Mouse (Mus musculus) bone marrow, adult 2 months (tissue): ENCODE measurements at regions not wholly inside any gene's neighbourhood (a gene's known extent, or its start where the extent isn't known, plus 50 kb on each side); places are given as distances from the start of the nearest gene placed in this dataset.

Source experiments
- H3K27ac ChIP-seq: fragments of 200-500 bp; 2 replicates; pipeline ENCODE4 v1.5.1; 2012; ENCODE audit warnings: low read depth, mild to moderate bottlenecking, control low read depth, inconsistent platforms, low read length; ENCODE audit not compliant: control insufficient read depth, poor library complexity, insufficient read depth
- H3K4me1 ChIP-seq: fragments of 200-500 bp; 2 replicates; pipeline ENCODE4 v1.6.1; 2011; ENCODE audit warnings: low read length; ENCODE audit not compliant: control insufficient read depth, insufficient read depth
- H3K4me3 ChIP-seq: fragments of 200-500 bp; replicated peaks from 2 replicates; pipeline ENCODE3; 2011; ENCODE audit warnings: mild to moderate bottlenecking, low read depth, low read length, control low read depth; ENCODE audit not compliant: control insufficient read depth
- CTCF ChIP-seq: fragments of 200-500 bp; IDR thresholded peaks from 2 replicates; pipeline ENCODE4 v1.5.1; 2011; ENCODE audit warnings: low read length, control low read depth; ENCODE audit not compliant: control insufficient read depth, insufficient read depth
- POLR2A ChIP-seq: fragments of 200-500 bp; IDR thresholded peaks from 2 replicates; pipeline ENCODE4 v1.6.1; 2011; ENCODE audit warnings: low read depth, mild to moderate bottlenecking, control low read depth, low read length, borderline replicate concordance; ENCODE audit not compliant: control insufficient read depth
- WGBS: fragments of 180-500 bp; shearing (Covaris S2); methylation state at CpG from one replicate; pipeline ENCODE4 v1.1.7; 2018; 5-methylcytosine and 5-hydroxymethylcytosine counted together

- TF ChIP-seq POLR2A (no peak), CTCF (no peak)
- Histone ChIP-seq H3K4me1 (no peaks in the 10 kb centered on the region), H3K27ac (no peak overlapping the region), H3K4me3 (no peak overlapping the region)
Measured at GRCm38 (mm10) chr3:35360515-35360914, 393.4 kb upstream of the Atp11b start.

DNA sequence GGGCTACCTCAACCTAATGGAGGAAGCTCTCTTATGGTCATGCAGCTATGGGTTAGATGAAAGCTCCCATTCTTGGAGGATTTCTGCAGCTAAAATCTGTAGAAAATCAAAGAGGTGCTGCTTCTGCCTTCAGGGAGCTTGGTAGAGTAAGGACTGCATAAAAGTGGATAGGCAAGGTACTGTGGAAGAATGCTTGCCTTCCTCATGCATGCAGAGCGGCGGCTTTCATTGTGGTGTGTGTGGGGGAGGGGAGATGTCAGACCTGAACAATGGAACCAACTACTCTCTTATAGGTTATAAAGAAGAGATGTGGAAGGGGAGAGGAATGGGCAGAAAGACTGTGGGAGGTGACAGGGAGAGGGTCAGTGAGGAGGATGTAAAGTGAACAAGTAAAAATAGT lies 392.8 kb upstream of the Atp11b start:
- Histone ChIP-seq H3K27ac (no peak overlapping the region), H3K4me3 (no peak overlapping the region), H3K4me1 (no peaks in the 10 kb centered on the region)
- no peak for TF ChIP-seq POLR2A
- no peak for TF ChIP-seq CTCF
- 79% methylated on average over 2 of the region's 2 CpGs for WGBS

DNA sequence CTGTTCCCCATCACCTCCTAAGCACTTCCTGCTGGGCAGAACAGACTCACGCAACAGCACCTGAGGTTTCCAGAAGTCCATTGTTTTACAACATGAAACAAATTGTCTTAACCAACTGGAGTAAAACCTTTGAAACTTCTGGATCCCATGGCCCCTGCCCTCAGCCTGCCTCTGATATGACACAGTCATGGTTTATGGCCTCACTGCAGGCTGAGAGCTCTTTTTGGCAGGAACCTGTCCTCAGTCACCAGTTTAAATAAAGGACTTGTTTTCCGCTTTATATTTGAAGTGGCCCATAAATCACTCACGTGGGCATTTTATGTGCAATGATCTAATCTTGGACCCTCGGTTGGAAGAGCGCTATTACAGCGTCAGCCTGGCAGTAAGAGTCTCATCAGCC lies 388.5 kb upstream of the Atp11b start:
- H3K4me1 ChIP-seq: no peaks in the 10 kb centered on the region
- H3K27ac ChIP-seq: no peak overlapping the region
- H3K4me3 ChIP-seq: no peak overlapping the region
- no peak for TF ChIP-seq CTCF
- no peak for TF ChIP-seq POLR2A
- 67% methylated on average over 6 of the region's 6 CpGs for WGBS

- H3K27ac ChIP-seq: no peak overlapping the region
- no peak overlapping the region for H3K4me3 ChIP-seq
- TF ChIP-seq CTCF (no peak), POLR2A (no peak)
- 74% methylated on average over 1 of the region's 1 CpGs for WGBS
- H3K4me1 ChIP-seq: no peaks in the 10 kb centered on the region
Measured at GRCm38 (mm10) chr3:35372276-35372675, 381.6 kb upstream of the Atp11b start.

DNA sequence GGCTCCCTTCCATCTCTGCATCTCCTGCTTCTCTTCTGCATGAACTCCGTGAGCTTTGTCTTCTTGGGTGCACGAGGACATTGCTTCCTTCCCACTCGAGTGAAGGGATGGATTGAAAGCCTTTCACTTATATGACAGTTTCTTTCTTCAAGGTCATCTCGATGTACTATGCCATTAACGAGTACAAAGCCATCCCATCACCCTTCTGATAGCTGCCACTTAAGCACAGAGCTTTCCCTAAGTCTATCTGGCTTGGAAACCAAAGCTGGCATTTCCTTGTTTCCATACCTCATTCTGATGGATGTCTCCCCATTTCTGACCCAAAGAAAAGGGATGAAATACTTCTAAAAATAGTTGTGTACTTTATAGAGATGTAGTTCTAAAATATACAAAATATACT lies 366.5 kb upstream of the Atp11b start:
- no peak overlapping the region for H3K4me3 ChIP-seq
- H3K27ac ChIP-seq: no peak overlapping the region
- TF ChIP-seq POLR2A (no peak), CTCF (no peak)
- WGBS: 66% methylated on average over 5 of the region's 5 CpGs
- H3K4me1 ChIP-seq: no peaks in the 10 kb centered on the region

- no peaks in the 10 kb centered on the region for H3K4me1 ChIP-seq
- H3K27ac ChIP-seq: no peak overlapping the region
- TF ChIP-seq CTCF (no peak), POLR2A (no peak)
- 93% methylated on average over 2 of the region's 2 CpGs for WGBS
- no peak overlapping the region for H3K4me3 ChIP-seq
Measured at GRCm38 (mm10) chr3:35392657-35393056, 361.2 kb upstream of the Atp11b start.

DNA sequence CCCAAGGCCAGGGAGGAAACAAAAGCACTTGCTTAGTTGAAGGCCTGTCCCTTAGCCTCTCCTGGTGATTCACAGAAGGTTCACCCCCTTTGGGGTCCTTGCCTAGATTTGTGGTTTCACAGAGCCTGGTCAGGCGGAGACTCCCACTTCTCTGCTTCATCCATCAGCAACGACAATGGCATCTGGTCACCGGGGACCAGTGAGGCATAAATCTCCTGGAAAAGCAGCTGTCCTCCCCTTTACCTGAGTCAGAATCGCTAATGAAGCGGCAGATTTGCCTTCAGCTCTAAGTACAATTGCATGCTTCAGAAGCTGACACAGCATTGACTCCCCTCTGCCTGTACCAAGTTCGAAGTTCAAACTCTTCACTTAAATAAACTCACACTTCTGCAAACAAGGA lies 353.7 kb upstream of the Atp11b start:
- Histone ChIP-seq H3K4me3 (no peak overlapping the region), H3K4me1 (no peaks in the 10 kb centered on the region), H3K27ac (no peak overlapping the region)
- WGBS: 56% methylated on average over 6 of the region's 6 CpGs
- TF ChIP-seq POLR2A: no peak
- no peak for TF ChIP-seq CTCF

GRCm38 (mm10) chr3:35402666-35403065 lies 351.2 kb upstream of the Atp11b start:
- 79% methylated on average over 10 of the region's 10 CpGs for WGBS
- H3K27ac ChIP-seq: no peak overlapping the region
- no peak overlapping the region for H3K4me3 ChIP-seq
- no peaks in the 10 kb centered on the region for H3K4me1 ChIP-seq
- no peak for TF ChIP-seq CTCF
- TF ChIP-seq POLR2A: no peak

DNA sequence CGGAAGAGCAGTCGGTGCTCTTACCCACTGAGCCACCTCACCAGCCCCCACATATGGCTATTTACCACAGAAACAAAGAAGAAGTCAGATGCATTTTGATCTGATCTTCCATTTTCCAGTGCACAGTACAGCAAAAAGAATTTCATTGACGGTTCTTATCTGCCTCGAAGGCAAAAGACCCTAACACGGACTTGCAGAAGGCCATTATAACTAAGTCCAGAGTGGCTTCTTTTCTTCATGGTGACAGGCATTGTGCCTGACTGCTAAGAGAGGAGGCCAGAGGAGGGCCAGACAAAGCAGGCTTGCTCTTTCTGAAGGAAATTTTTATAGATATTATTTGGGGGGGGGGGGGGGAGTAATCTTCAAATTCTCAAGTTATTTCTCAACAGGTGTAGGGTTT lies 350.0 kb upstream of the Atp11b start:
- 91% methylated on average over 5 of the region's 5 CpGs for WGBS
- TF ChIP-seq CTCF (no peak), POLR2A (no peak)
- Histone ChIP-seq H3K4me3 (no peak overlapping the region), H3K27ac (no peak overlapping the region), H3K4me1 (no peaks in the 10 kb centered on the region)
